In genomic region chr8:105326141-105326672, GRCm38 (mm10) we compare ENCODE assay signal across 8 mouse cellular contexts. TPM values are rescaled to one million over a fixed set of nuclear protein-coding genes. Genes with fewer than 3 reads are reported as not detected.
DNase-seq lines count a peak whose midpoint lies in the region; ATAC-seq lines count a peak whose summit lies in the region.

Gene Lrrc29 (minus strand): TSS chr8:105326278.
Gene Tmem208 (plus strand): TSS chr8:105326354.

- peak within 1 kb of the TSS; percentile 89 for H3K4me3 ChIP-seq in intestine, embryonic 14.5 days (ENCODE audit: low read depth, low read length)

- peaks cover 16% of the 10 kb centered on the region for H3K4me1 ChIP-seq in intestine, embryonic 14.5 days (replicated peaks; ENCODE audit: control insufficient read depth, insufficient read depth, low read length)

- intact Hi-C loops in left cerebral cortex, postnatal 14 days (cut with DNase I), result no loop called here

- DNase-seq in adrenal gland, adult 2 months, result peak; percentile 97
- peak; percentile 98 for DNase-seq in embryo, embryonic 11 days
- DNase-seq in gastrocnemius, postnatal 25 days, result peak; percentile 94
- peak; percentile 98 for DNase-seq in intestine, embryonic 14.5 days (ENCODE audit: low spot score)
- DNase-seq in left cerebral cortex, postnatal 14 days (ENCODE audit: low spot score in 2 of 2), result peak; percentile 97 to 98
- peak; percentile 98 for DNase-seq in right cerebral cortex, postnatal 14 days
- DNase-seq in urinary bladder, postnatal 25 days (ENCODE audit: low spot score), result peak; percentile 97

- under 1% methylated on average over 36 of the region's 36 CpGs for WGBS in intestine, embryonic 14.5 days

- peak within 1 kb of the TSS; percentile 77 for H3K9ac ChIP-seq in intestine, embryonic 14.5 days (ENCODE audit: low read length)

- peak within 1 kb of the TSS; percentile 96 for H3K4me2 ChIP-seq in intestine, embryonic 14.5 days (ENCODE audit: low read length)

- H3K27me3 ChIP-seq in intestine, embryonic 14.5 days (replicated peaks; ENCODE audit: control insufficient read depth, insufficient read depth, low read length), result no peaks in the 10 kb centered on the region

- ATAC-seq in intestine, embryonic 14.5 days (replicated peaks; ENCODE audit: low FRiP score, low TSS enrichment, low read depth), result peak; percentile 90
- ATAC-seq in megakaryocyte-erythroid progenitor cell, adult 5-6 weeks (replicated peaks; ENCODE audit: low FRiP score, low TSS enrichment, poor library complexity, severe bottlenecking), result peak; percentile 86

- H3K9me3 ChIP-seq in intestine, embryonic 14.5 days (ENCODE audit: control insufficient read depth, low read length), result no peaks in the 10 kb centered on the region

- H3K27ac ChIP-seq in intestine, embryonic 14.5 days (ENCODE audit: low read depth), result peak within 1 kb of the TSS; percentile 58

- H3K36me3 ChIP-seq in intestine, embryonic 14.5 days (ENCODE audit: control insufficient read depth, insufficient read depth, low read length), result peaks cover 47% of the 10 kb centered on the region

RNA-seq across cellular contexts. Expression of gene Lrrc29, which starts in this region (rescaled TPM):
- total RNA-seq in adrenal gland, adult 2 months (2021), result 1 to 10 TPM; 4.3 to 4.4 TPM
- 8.8 and 11.1 TPM in 2 replicates for polyA plus RNA-seq in adrenal gland, adult 2 months (2012; rRNA removed)
- total RNA-seq in gastrocnemius, postnatal 25 days (2021), result 1 to 10 TPM in 1 of 2 experiments, under 1 TPM in 1; 0.87 to 1.4 TPM
- 1.9 and 2.3 TPM in 2 replicates for polyA plus RNA-seq in intestine, embryonic 14.5 days (2014; fragmentation: Nextera tagmentation; extraction: Ambion mirVana)
- 1 to 10 TPM; 5.1 to 6.9 TPM for total RNA-seq in left cerebral cortex, postnatal 14 days (2021)
- 8.3 and 9.8 TPM in 2 replicates for total RNA-seq in megakaryocyte-erythroid progenitor cell, adult 5-6 weeks (2014; fragmentation: Nextera tagmentation)
- 4.8 TPM in 2 replicates for total RNA-seq in megakaryocyte-erythroid progenitor cell, adult 5-6 weeks (2017)

RNA-seq across cellular contexts. Expression of gene Tmem208, which starts in this region (rescaled TPM):
- 10 to 100 TPM; 53.7 to 71.4 TPM for total RNA-seq in adrenal gland, adult 2 months (2021)
- polyA plus RNA-seq in adrenal gland, adult 2 months (2012; rRNA removed), result 82.8 and 84.1 TPM in 2 replicates
- 10 to 100 TPM; 20.5 to 23.1 TPM for total RNA-seq in gastrocnemius, postnatal 25 days (2021)
- 136 and 138 TPM in 2 replicates for polyA plus RNA-seq in intestine, embryonic 14.5 days (2014; fragmentation: Nextera tagmentation; extraction: Ambion mirVana)
- total RNA-seq in left cerebral cortex, postnatal 14 days (2021), result 10 to 100 TPM; 42.2 to 43.1 TPM
- total RNA-seq in megakaryocyte-erythroid progenitor cell, adult 5-6 weeks (2014; fragmentation: Nextera tagmentation), result 86.9 and 175 TPM in 2 replicates
- 46.9 and 64.6 TPM in 2 replicates for total RNA-seq in megakaryocyte-erythroid progenitor cell, adult 5-6 weeks (2017)

Comparison
In these comparisons a context has a peak if more than half of its experiments do, and no peak if none do; other contexts are left out.
1. Peak in every context shown above with its lines: DNase-seq, ATAC-seq, H3K4me3 ChIP-seq and H3K27ac ChIP-seq.